Mouse (Mus musculus) lung, postnatal 0 days (tissue): ENCODE results near the gene Ptprc. TPM values are rescaled to one million over a fixed set of nuclear protein-coding genes. Genes with fewer than 3 reads are reported as not detected.

Experiments used
- ATAC-seq: fragments of 200-750 bp; cut with Nextera tagmentation; 2 replicates; pipeline ENCODE4 v1.8.0; 2017; ENCODE audit warnings: moderate library complexity
- DNase-seq: peaks from one replicate; pipeline ENCODE4 v3.0.0-alpha.2; 2016; ENCODE audit warnings: low spot score
- H3K27ac ChIP-seq: fragments of 300-500 bp; sonication (generic); 2 replicates; pipeline ENCODE4 v1.5.1; 2014; ENCODE audit warnings: antibody characterized with exemption, mild to moderate bottlenecking, low read length, mixed read lengths
- H3K27me3 ChIP-seq: fragments of 300-500 bp; sonication (generic); replicated peaks from 2 replicates; pipeline ENCODE4 v1.6.1; 2014; ENCODE audit warnings: low read length, mixed read lengths; ENCODE audit not compliant: insufficient read depth
- H3K36me3 ChIP-seq: fragments of 300-500 bp; sonication (generic); 2 replicates; pipeline ENCODE4 v1.6.1; 2014; ENCODE audit warnings: low read length, mixed read lengths; ENCODE audit not compliant: insufficient read depth
- H3K4me1 ChIP-seq: fragments of 300-500 bp; sonication (generic); 2 replicates; pipeline ENCODE4 v1.6.1; 2014; ENCODE audit warnings: antibody characterized with exemption, low read depth, low read length, mixed read lengths; ENCODE audit not compliant: insufficient read depth
- H3K4me2 ChIP-seq: fragments of 300-500 bp; sonication (generic); replicated peaks from 2 replicates; pipeline ENCODE4 v1.6.1; 2014; ENCODE audit warnings: low read depth, mild to moderate bottlenecking, low read length, moderate library complexity, mixed read lengths
- H3K4me3 ChIP-seq: fragments of 300-500 bp; sonication (generic); 2 replicates; pipeline ENCODE4 v1.5.1; 2014; ENCODE audit warnings: low read depth, low read length
- H3K9ac ChIP-seq: fragments of 300-500 bp; sonication (generic); replicated peaks from 2 replicates; pipeline ENCODE4 v1.6.1; 2014; ENCODE audit warnings: low read depth, mild to moderate bottlenecking
- H3K9me3 ChIP-seq: fragments of 300-500 bp; sonication (generic); 2 replicates; pipeline ENCODE4 v1.6.1; 2016; ENCODE audit warnings: low read length, mixed read lengths
- CTCF ChIP-seq: IDR thresholded peaks from 2 replicates; pipeline ENCODE4 v1.5.1; 2016; ENCODE audit warnings: antibody characterized with exemption, mild to moderate bottlenecking
- EP300 ChIP-seq: IDR thresholded peaks from 2 replicates; pipeline ENCODE4 v1.6.1; 2016; ENCODE audit warnings: antibody characterized with exemption, mild to moderate bottlenecking, control low read depth
- WGBS: fragments of 180-500 bp; shearing (Covaris S2); extraction: QIAGEN DNeasy Blood & Tissue Kit; methylation state at CpG from one replicate; pipeline ENCODE4 v1.1.7; 2014; 5-methylcytosine and 5-hydroxymethylcytosine counted together
- polyA plus RNA-seq: library from polyadenylated mRNA; unstranded; fragments of >200 nt; fragmentation: Nextera tagmentation; extraction: Ambion mirVana; gene quantifications from 2 replicates; pipeline ENCODE4 v1.2.1, GENCODE M21; 2015

Gene Ptprc
- polyA plus RNA-seq, 1 experiment from 2014 or later: 9.3 TPM

DNA sequence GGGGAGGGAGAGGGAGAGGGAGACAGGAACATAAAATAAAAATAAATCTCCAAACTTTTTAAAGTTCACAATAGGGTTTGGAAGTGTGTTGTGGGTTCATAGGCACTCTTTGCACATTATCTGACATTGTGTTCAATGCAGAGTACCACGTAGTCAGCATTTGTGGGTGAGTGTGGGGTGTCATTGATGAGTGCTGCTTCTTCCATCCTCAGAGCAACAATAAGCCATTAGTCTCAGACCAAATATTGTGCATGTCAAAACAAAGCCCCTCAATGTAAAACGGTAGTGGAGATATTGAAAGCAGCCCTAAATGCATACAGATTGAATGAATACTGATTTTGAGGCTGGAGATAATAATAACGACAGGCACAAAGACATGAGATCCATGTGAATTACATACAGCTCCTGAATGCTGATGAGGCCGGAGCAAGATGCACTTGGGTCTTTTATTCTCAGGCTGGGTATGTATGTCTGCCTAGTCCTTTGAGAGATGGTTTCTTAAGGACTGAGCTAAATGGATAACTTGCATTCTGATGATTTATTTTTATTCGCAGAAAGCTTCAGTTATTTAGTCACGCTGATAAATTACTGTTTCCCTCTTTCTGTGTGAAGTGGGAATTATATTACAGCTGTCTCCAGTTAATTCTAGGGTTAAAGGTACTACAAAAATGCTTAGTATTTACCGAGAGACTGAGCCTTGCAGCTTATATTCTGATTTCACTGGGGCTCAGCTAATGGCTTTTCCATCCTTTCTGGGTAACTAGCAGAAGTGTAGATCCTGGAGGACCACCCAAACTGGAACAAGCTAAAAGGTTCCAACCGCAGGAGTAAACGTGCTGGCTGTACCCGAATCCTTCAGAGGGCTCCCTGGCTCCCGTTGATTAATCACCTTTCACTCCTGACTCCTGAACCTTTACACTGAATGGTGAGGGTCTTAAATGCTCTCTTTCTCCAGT, 153.3 kb downstream of the Ptprc start:
- no peaks in the 10 kb centered on the region for H3K36me3 ChIP-seq
- no peaks in the 10 kb centered on the region for H3K27me3 ChIP-seq
- H3K9me3 ChIP-seq: no peaks in the 10 kb centered on the region
- no peak overlapping the region for H3K9ac ChIP-seq
- DNase-seq (no peak), ATAC-seq (no peak)
- TF ChIP-seq CTCF (no peak), EP300 (no peak)
- H3K4me1 ChIP-seq: no peaks in the 10 kb centered on the region
- WGBS: 48% methylated on average over 11 of the region's 11 CpGs
- no peak overlapping the region for H3K4me3 ChIP-seq
- no peak overlapping the region for H3K4me2 ChIP-seq
- H3K27ac ChIP-seq: no peak overlapping the region

Other genes starting within 250 kb of the Ptprc start
- gene Atp6v1g3, start 98.0 kb upstream of the Ptprc start, polyA plus RNA-seq: 0.33 and 0.39 TPM in 2 replicates